Mouse (Mus musculus) gastrocnemius, postnatal 4 days (tissue): Measurements from ENCODE around the gene Grid1. TPM values are rescaled to one million over a fixed set of nuclear protein-coding genes. Genes with fewer than 3 reads are reported as not detected.
A peak's percentile ranks its signal among the peaks of the same experiment; 100 is the strongest.

Source experiments
- DNase-seq, 2 experiments: peaks; one replicate each; pipeline ENCODE4 v3.0.0; 2021 to 2022; ENCODE audit warnings: low spot score in 2 of 2, mixed read lengths in 2 of 2
- long read RNA-seq, 2 experiments: library from polyadenylated mRNA; stranded (forward); transcript quantifications; one replicate each; pipeline ENCODE4 v2.0.0; 2021
- total RNA-seq, 2 experiments: library from RNA; stranded (reverse); gene quantifications; 2 replicates each; pipeline ENCODE4 v1.2.3; 2021

Gene Grid1
- total RNA-seq, result under 1 TPM; 0.27 to 0.34 TPM
- long read RNA-seq, experiment 1, partial matches to known transcripts, result 0 of 1 reads
- long read RNA-seq, experiment 1, other reads (novel, unspliced or antisense), result 1 of 1 reads
- long read RNA-seq, experiment 2, partial matches to known transcripts, result 0 of 1 reads
- long read RNA-seq, experiment 2, other reads (novel, unspliced or antisense), result 1 of 1 reads

GRCm38 (mm10) chr14:34819919-34820652 is at the start of gene Grid1:
Gene Grid1, plus strand, starts transcription at chr14:34820108.
- peak; percentile 9 to 20 for DNase-seq

- no peak for DNase-seq
These were observed 49.4 kb upstream of the Grid1 start for GRCm38 (mm10) chr14:34770467-34770866.

DNA sequence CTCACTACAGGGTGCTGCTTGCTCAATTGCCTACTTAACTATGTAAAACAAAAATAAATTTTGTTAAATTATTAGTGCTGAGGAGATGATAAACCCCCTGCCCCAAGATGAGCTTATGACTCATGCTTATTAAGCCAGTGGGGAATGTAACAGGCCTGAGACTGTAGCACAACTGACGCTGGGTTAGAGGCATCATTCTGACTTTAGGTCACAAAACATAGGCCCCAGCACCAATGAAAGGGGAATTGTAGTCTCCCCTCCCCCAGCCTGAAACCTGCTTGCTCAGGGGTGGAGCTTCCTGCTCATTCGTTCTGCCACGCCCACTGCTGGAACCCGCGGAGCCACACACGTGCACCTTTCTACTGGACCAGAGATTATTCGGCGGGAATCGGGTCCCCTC is 48.3 kb upstream of the Grid1 start:
- no peak for DNase-seq

DNA sequence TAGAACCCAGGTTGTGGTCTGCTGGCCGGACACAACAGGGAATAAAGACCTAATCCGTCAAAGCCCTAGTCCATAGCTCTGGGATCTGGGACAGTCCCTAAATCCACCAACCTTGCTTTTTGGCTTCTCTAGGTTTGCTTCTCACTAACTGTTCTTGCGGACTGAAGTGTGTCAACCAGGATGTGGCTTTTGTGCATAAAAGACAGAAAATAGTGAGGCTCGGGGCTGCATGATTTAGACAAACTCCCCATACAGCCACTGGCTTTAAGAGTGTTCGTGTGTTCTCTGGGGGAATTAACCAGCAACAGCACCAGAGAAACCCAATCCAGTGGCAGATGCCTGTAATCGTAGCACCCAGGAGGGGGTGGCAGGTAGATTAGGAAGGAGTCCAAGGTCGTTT is 47.8 kb upstream of the Grid1 start:
- DNase-seq, result no peak

DNA sequence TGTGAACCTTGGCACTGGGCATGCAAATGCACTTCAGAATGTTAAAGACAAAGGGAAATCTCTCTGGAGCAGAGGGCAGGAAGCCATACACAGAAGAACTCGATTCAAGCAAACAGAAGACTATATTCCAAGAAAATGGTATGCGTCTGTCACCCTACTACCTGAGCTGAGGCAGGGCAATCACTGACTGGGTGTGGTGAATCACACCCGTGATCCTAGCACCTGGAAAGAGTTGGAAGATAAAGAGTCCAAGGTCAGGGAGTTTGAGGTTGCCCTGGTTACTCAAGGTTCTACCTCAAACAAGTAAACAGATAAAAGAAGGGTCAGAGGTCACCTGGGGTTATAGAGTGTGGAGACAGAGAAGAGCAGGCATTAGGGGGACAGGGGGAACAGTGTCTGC is 46.2 kb upstream of the Grid1 start:
- no peak for DNase-seq

- no peak for DNase-seq
These were observed 45.7 kb upstream of the Grid1 start for GRCm38 (mm10) chr14:34774231-34774630.

DNA sequence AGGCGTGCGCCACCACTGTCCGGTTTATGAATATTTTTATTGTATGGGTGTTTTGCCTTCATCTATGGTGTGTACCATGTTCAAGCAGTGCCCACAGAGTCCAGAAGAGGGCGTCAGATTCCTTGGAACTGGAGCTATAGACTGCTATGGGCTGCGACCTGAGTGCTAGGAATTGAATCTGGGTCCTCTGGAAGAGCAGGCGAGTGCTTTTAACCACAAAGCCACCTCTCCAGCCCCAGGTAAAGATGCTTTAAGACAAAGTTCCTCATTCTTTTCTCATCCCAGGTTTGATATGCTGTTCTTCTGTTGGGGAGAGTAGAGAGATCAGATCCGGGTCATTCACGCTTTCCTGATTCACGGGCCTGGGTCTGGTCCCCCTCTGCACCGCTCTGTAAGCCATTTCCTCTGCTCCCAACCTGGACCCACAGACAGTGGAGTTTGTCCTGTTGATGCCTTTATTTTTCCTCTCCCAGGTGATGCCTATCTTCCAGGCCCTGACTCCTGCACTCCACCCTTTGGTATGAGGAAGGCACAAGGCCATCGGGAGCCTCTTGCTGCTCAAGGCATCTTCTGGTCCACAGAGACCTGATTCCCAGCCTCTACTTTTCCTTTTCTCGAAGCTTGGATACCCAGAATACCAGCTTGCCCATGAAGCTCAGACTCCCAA is 43.1 kb upstream of the Grid1 start:
- DNase-seq, result no peak

GRCm38 (mm10) chr14:34777810-34778209 is 42.1 kb upstream of the Grid1 start:
- no peak for DNase-seq

DNA sequence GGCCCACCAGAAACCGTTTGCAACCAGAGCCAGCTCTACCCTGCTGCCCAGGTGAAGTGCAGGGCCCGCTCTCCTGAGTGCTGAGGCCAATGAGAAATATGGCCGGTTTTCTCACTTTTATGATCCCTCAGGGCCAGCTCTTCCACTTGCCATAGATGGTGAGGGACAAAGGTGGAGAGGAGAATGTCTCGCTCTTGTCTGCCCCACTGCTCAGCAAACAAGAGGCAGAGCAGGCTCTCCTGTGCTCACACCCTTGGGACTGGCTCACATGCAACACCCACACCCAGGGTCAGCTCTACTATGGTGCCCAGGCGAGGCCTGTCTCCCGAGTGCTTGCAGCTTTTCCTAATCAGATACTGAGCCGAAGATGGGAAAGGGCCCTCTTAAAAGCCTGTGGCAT is 41.1 kb upstream of the Grid1 start:
- no peak for DNase-seq

DNA sequence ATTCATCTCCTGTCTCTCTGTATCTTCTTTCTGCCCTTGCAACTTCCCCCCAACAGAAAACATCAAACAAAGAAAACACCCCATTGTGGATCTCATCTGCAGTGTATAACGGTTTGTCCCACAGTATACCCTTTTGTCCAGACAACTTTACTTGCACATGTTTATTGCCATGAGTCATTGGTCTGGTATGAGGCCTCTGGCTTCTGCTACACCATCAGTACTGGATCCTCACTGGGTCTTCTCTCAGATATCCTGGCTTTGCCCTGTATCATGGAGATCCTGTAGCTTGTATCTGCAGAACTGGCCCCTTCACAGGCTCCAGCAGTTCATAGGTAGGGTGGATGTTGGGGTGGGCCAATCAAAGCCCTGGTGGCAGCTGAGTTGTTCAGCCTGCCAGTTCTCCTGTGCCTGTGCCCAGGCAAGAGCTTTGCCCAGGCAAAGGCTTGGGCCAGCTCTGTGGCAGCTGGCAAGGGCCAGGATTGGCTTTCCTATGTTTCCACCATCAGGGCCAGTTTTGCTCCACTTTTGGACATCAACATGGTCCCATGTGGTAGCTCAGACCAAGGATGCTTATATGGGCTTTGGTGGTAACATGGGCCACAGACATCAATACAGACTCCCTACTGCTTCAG is 26.4 kb upstream of the Grid1 start:
- DNase-seq, result no peak

DNA sequence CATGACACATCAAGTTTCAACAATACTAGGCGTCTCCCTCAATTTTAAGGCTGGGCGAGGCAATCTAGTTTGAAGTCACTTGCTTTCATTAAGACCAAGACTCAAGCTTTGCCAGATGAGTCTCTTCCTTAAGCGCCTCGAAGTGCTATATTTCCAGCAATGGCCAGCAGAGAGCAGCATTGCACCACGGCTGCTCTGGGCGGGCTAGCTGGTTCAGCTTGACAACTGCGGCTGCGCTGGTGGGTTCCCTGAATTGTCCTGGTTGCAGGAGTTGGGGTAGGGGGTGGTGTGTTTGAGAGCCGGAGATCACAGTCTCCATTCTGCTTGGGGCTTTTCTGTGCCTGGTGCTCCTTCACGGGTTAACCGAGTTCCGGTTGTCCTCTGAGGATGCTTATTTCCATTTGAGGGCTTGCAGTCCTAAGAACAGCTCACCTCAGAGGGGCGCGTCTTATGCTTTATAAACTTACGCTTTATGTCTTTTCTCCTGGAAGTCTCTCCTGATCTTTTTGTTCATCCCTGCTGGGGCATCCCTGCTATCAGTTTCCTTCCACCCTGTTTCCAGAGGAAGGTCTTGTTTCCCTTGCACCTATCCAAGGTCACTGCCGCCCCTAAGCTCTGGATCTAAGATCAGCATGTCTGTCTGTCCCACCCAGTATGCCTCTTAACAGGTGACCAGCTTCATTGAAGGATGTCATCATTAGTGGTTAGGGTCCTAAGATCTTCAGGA is 9.0 kb upstream of the Grid1 start:
- peak; percentile 62 to 70 for DNase-seq

- DNase-seq, result no peak
These were observed 8.5 kb upstream of the Grid1 start for GRCm38 (mm10) chr14:34811490-34811808.

DNA sequence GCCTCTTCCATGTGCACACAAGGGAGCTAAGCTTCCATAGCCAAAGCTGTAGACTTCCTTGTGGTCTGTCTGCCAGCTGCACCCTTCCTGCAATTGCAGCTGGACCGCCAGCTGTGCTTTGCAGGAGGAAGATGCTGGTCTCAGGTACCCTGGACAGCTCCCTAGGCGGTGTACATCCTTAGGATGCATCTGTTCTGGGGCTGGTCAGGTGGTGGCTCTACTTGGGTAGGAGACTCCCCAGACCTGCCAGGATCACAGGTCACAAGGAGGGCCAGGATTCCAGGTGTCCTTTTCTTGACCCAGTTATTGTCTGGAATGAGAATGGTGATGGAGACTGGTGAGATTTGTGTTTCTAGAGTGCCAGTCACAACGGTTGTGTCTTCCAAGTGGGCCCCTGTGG is 3.6 kb upstream of the Grid1 start:
- peak in 1 of 2 experiments; percentile 18 for DNase-seq

GRCm38 (mm10) chr14:34818387-34818980 is 1.4 kb upstream of the Grid1 start:
- DNase-seq, result peak in 1 of 2 experiments; percentile 11

DNA sequence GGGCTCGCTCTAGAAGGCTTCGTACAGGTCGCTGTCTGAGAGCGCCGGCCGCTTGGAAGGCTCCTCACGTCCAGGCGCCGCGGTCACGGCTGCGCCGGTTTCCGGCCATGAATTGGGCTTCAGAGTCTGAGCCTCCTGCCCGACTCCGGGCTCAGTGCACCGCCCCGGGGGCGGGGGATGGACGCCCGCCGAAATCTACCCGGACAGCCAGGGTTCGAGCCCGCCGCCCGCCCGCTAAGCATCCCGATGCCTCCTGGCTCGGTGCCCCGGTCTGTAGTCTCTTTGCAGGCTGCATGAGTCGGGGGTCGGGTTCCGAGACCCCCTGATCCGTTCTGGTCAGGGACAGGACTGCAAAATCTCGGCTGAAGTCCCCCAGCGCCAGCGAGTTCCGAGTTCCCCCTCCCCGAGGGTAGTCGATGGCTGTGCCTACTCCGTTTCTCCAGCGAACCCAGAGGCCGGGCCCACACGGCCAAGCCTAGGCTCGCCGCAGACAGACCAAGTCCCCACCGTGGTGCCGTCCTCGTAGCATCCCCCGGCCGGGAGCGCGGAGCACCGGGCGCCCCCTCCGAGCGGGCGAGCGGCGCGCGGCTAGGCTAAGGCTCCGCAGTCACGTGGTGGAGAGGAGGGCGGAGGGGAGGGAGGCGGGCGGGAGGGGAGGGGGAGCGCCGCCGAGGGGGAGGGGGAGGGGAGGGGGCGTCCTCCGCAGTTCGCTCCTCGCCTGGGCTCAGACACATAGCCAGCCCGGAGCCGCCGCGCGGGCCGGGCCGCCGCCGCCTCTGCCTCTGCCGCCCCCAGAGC is 588 bp upstream of the Grid1 start:
- DNase-seq, result peak; percentile 19 to 22

DNA sequence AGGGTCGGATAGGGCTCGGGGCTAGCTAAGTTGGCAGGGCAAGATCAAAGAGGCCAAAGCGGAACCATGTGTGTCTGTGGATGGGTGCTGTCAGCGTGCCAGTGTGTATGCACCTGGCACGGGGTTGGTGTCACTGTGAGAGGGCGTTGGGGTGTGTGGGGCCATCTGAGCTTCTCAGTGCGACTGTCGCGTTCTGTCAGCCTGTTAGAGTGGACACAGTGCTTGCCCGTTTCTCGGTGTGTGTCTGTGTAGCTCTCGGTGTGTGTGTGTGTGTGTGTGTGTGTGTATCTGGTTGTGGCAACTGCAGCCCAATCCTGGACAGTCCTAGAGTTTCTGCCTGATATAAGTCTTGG is 721 bp downstream of the Grid1 start:
- peak; percentile 9 to 16 for DNase-seq

GRCm38 (mm10) chr14:34821131-34821790 is 1.4 kb downstream of the Grid1 start:
- DNase-seq, result peak in 1 of 2 experiments; percentile 13

DNA sequence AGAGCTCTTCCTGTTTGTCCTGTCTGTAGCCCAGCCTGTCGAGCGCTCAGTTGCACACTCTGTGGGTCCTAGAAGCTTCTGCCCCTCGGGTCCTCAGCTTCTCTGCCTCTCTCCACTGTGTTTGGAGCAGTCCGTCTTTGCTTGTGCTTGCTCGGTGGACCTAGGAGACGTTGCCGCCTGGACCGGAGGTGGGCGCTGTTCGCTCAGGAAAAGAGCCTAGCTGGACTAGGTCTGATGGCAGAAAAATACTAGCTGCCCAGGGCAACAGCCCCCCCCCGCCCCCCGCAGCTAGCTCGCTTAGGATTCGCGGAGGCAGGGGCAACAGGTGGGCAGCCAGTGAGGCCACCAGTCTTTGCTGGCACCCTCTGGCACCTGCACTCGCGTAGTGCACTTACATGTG is 3.2 kb downstream of the Grid1 start:
- peak in 1 of 2 experiments; percentile 31 for DNase-seq

- DNase-seq, result no peak
These were observed 4.3 kb downstream of the Grid1 start for GRCm38 (mm10) chr14:34824186-34824585.

DNA sequence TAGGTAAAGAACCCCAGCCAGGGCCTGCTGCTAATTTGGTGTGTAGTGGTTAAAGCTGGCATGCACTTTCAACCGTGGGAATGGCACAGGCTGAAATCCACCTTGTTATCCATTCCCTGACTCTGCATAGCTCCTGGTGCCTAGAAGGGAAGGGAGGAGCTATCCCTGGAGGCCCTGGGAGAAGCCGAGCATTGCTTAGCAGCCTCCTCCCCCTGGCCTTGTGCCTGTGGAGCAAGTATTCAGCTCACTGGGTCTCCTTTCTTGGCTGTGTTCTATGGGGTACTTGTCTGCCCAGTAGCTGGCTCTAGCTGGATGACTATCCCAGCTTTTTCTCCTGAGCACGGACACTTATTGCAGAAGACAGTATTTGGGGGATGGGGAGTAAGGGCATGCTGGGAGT is 6.0 kb downstream of the Grid1 start:
- DNase-seq, result no peak
